Mouse (Mus musculus): ENCODE data around the gene Clec2g.
"Not testable (repeated sequence)": the region's sequence is repeated elsewhere in the genome, so short reads cannot be mapped to it uniquely, and the experiment has no call there.

The Clec2g gene

DNA sequence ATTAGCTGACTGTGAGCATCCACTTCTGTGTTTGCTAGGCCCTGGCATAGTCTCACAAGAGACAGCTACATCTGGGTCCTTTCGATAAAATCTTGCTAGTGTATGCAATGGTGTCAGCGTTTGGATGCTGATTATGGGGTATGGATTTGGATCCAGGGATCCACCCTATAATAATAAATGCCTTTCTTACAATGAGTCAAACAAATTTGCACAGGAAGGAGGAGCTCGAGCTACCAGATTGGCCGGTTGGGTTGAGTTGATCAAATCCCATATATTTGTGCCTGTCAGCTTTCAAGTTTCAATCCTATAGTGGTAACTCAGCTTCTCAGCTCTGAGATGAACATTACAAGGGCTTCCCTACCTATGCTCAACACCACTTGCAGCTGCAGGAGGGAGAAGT is at the start of gene Clec2g:
Gene Clec2g, plus strand, starts transcription at position 301 of the 400 bp plus-strand sequence.
- DNase-seq (ENCODE audit: low spot score in 2 of 2): not testable (repeated sequence)

GRCm38 (mm10) chr6:128887091-128887790 is 46.9 kb upstream of the Clec2g start, which contains the start of gene Clec2i:
TSS of gene Clec2i (plus strand) at chr6:128887588.
- not testable (repeated sequence) for DNase-seq (ENCODE audit: low spot score in 2 of 2)

DNA sequence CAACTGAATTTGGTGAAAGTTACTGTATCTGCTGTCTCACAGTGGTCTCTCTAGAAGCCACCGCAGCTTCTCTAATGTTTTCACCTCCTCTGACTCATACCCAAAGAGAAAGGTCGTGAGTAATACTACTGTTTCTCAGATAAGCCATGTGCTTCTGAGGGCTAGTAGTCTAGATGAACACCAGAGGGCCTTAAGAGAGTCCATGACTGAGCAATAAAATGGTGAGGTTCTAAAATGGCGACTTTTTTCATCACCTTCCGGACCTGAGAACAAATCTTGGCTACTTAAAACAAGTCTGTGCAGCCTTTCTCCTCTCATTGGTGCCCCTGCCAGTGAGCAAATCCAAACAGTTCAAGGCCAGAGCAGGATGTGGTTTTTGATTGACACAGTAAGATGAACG is 45.3 kb upstream of the Clec2g start:
- no peak for DNase-seq (ENCODE audit: low spot score in 2 of 2)

DNA sequence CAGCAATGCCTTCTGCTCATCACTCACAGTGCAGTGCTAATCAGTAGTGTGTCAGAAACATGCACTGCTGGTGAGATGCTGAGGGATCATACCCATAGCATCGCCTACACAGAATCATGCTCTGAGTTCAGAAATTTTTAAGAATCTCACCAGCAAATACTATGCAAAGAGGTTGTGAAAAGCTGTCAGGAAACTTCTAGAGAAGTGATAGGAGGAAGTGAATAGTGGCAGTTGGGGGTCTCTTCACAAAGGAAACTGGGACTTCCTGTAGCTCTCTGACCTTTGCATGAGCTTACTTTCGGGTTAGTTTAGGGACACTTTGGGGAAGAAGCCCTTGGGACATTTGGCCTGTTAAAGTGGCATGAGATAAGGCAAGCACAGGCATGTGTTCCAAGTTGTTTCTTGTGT is 43.2 kb upstream of the Clec2g start, which contains the start of gene BC035044:
Gene BC035044, minus strand, starts transcription at position 179 of the 408 bp plus-strand sequence.
- DNase-seq (ENCODE audit: low spot score in 2 of 2): no peak

DNA sequence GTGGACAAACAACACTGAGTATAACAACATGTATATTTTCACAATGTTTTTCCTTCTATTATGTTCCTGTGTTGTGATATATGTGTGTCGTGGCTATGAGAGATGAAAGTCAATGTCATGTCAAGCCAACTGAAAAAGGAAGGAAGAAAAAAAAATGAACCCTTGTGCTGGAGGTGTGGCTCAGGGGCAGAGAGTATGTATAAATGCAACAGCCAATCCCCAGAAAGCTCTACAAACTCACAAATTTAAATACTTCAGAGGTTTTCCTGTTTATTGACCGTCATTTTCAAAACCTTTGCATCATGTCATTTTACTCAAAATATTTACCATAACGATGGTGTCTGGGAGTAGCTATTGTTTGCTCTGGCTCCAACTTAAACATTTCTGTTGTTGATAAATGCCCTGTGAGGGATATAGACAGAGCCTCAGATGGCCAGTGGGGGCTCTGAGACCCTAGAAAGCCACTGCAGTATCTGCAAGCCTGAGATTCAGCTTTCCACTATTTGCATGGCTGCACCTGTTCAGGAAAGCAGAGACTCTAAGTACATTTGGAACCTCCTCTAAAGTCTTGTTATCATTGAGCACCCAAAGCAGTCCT is 38.7 kb upstream of the Clec2g start:
- no peak for DNase-seq (ENCODE audit: low spot score in 2 of 2)

- DNase-seq (ENCODE audit: low spot score in 2 of 2): no peak
These were observed 34.1 kb upstream of the Clec2g start for GRCm38 (mm10) chr6:128900044-128900443.

DNA sequence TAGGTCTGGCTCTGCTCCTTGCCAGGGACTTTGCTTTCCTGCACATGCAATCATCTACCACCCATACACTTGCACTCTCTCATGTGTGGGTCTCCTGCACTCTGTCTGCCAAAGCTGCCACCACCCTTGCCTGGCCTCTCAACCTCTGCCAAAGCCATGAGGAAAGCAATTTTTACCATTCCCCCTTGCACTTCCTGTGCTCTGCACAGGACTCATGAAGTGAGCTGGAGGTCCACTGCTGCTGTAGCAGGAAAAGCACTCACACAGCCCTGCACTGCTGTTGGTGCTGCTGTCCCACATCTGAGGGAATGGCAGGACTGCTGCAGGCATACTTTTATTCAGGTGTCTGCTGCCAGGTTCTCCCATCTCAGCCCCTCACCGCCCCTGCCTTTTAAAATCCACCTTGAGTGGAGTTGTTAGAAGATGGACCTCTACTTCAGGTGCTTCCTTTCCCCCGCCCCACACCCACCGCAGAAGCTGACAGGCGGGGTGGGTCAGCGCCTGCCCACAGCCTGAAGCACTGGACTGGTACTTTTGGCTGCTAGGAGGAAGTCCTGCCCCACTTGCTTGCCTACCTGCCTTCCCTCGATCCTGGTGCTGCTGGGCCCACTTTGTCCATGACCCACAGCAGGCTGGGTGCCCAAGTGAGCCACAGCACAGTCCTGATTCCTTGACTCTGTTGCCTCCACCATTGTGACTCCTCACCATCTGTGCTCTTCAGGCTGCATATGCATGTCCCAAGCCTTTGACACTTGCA is 33.2 kb upstream of the Clec2g start:
- DNase-seq (ENCODE audit: low spot score in 2 of 2): not testable (repeated sequence)

GRCm38 (mm10) chr6:128913598-128914254 is 20.5 kb upstream of the Clec2g start:
- no peak for DNase-seq (ENCODE audit: low spot score in 2 of 2)

- DNase-seq (ENCODE audit: low spot score in 2 of 2): no peak
These were observed 16.9 kb upstream of the Clec2g start for GRCm38 (mm10) chr6:128917322-128917721.

DNA sequence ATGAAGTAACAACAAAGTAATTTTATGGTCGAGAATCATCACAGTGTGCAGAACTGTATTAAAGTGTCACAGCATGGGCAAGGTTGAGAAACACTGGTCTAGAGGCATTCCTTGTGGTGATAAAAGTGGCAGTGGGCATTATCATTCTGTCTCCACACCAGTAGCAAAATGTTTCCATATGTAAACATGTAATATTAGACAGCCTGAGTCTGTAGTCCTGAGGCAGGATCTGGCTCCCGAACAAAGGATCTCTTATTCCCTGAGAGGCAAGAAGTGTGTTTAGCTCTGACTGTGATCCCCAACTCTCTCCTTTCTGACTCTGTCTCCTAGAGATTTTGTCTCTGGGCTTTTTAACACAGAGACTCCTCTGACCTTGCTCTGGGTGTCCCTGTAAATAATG is 1.1 kb upstream of the Clec2g start:
- no peak for DNase-seq (ENCODE audit: low spot score in 2 of 2)

- DNase-seq (ENCODE audit: low spot score in 2 of 2): not testable (repeated sequence)
These were observed 1.9 kb downstream of the Clec2g start for GRCm38 (mm10) chr6:128935889-128936665.

- DNase-seq (ENCODE audit: low spot score in 2 of 2): no peak
These were observed 7.7 kb downstream of the Clec2g start for GRCm38 (mm10) chr6:128941646-128942421.

DNA sequence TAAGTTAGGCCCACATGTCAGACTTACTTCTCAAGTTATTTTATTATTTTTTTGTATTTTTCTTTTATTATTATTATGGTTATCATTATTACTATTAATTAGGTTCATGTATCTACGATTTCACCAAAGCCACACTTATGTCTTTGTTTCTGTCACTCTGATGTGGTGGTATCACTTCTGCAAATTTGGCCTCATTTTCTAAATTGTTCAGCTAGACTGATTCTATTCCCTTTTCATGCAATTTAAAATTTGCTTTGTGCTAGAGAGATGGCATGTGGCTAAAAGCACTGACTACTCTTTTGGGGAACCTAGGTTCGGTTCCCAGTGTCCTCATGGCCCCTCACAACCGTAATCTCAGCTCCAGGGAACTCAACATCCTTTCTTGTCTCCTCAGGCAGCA is 11.4 kb downstream of the Clec2g start:
- DNase-seq (ENCODE audit: low spot score in 2 of 2): no peak

GRCm38 (mm10) chr6:128961110-128961509 is 26.9 kb downstream of the Clec2g start:
- DNase-seq (ENCODE audit: low spot score in 2 of 2): no peak

- not testable (repeated sequence) for DNase-seq (ENCODE audit: low spot score in 2 of 2)
These were observed 27.9 kb downstream of the Clec2g start for GRCm38 (mm10) chr6:128962108-128962507.

DNA sequence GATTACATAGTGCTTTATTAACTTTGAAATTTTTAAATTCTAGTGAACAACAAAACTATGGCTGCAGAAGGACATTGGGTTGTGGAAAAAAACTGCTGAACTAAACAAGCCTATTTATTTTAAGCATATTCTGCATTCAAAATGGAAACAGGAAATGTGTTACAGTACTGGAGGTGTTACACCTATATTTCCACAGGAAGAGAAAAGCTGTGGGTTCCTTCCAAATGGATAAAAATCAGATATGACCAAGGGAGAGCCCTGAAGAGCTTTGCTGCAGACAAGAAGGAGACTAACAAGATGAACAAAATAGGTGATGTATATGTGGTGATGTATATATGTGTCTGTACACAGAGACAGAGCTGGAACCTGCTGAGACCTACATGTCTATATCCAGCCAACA is 30.3 kb downstream of the Clec2g start:
- no peak for DNase-seq (ENCODE audit: low spot score in 2 of 2)

DNA sequence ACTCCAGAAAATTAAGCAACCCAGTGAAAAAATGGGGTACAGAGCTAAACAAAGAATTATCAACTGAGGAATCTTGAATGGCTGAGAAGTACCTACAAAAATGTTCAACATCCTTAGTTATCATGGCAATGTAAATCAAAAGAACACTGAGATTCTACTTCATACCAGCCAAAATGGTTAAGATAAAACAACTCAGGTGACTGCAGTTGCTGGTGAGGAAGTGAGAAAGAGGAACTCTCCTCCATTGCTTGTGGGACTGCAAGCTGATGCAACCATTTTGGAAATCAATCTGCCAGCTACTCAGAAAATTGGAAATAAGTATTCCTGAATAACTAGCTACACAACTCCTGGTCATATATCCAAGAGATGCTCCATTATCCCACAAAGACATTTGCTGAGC is 34.3 kb downstream of the Clec2g start:
- no peak for DNase-seq (ENCODE audit: low spot score in 2 of 2)

DNA sequence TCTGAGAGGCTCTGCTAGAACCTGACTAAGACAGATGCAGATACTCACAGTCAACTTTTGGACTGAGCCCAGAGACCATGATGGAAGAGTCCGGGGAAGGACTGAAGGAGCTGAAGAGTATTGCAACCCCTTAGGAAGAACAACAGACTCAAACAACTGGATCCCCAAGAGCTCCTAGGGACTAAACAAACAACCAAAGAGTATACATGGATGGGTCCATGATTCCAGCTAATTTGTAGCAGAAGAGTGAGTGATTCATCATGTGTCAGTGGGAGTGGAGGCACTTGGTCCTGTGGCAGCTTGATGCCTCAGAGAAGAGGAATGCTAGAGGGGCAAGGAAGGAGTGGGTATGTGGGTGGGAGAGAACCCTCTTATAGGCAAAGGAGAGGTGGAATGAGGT is 35.6 kb downstream of the Clec2g start:
- DNase-seq (ENCODE audit: low spot score in 2 of 2): no peak

DNA sequence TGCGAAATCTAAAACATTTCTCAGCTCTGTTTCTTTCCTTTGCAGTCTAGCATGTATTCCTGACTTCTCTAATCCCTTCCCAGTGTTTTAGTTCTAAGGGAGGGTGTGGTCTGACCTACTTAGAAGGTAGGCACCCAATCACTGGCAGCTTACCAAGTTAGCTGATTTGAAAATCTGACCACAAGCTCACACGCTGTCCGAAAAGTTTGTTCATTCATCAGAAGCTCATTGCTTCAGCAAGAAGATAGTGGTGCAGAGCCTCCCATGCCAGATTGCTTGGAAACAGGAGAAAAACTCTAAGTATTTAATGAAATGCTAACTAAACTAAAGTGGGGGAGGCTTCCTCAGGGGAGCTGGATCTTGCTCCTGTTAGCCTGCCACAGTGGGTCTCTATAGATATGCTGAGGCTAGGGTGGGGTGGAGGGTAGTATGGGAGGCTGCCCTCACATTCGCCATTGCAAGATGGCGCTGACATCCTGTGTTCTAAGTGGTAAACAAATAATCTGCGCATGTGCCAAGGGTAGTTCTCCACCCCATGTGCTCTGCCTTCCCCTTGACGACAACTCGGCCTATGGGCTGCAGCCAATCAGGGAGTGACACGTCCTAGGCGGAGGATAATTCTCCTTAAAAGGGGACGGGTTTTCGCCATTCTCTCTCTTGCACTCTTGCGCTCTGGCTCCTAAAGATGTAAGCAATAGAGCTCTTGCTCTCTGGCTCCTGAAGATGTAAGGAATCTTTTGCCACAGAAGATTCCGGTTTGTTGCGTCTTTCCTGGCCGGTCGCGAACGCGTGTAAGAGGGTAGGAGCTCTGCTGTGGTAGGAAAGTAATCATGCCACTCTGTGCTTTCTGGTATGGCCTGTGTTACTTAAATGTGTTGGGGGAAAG is 36.6 kb downstream of the Clec2g start:
- DNase-seq (ENCODE audit: low spot score in 2 of 2): not testable (repeated sequence)
